Mouse (Mus musculus): Measurements from ENCODE around the gene Snn. TPM values are rescaled to one million over a fixed set of nuclear protein-coding genes. Genes with fewer than 3 reads are reported as not detected.

The Snn gene
- polyA plus RNA-seq, 1 experiment from 2014 or later: 59.5 TPM

DNA sequence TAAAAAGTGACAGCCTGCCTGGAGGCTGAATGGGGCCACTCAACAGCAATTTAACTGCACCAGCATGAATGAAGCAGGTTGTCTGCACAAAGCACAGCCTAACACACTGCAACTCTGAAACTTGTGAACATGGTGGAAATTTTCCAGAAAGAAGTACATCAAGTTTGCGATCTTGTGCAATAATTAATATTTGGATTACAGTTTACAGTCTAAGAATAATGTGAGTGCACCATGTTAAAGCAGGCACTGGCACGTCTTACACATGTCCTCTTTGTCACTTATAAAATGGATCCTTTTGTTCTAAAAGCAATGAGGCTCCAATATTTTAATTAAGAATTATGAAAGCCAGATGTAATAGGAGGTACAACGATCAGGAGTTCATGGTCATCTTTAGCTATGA is 36.6 kb downstream of the Snn start:
- 89% methylated on average over 3 of the region's 3 CpGs for WGBS
- Histone ChIP-seq H3K27ac (replicated peaks) (no peak overlapping the region), H3K4me1 (no peaks in the 10 kb centered on the region), H3K4me3 (no peak overlapping the region), H3K27me3 (replicated peaks; ENCODE audit: low read depth, poor library complexity, severe bottlenecking) (no peaks in the 10 kb centered on the region), H3K9me3 (no peaks in the 10 kb centered on the region), H3K36me3 (replicated peaks) (peaks cover 37% of the 10 kb centered on the region)
- no peak for DNase-seq (ENCODE audit: low spot score)

- Histone ChIP-seq H3K27ac (replicated peaks) (no peak overlapping the region), H3K4me3 (no peak overlapping the region), H3K36me3 (replicated peaks) (peaks cover 56% of the 10 kb centered on the region), H3K27me3 (replicated peaks; ENCODE audit: low read depth, poor library complexity, severe bottlenecking) (no peaks in the 10 kb centered on the region), H3K9me3 (no peaks in the 10 kb centered on the region), H3K4me1 (no peaks in the 10 kb centered on the region)
- 76% methylated on average over 1 of the region's 1 CpGs for WGBS
- no peak for DNase-seq (ENCODE audit: low spot score)
Observed at GRCm38 (mm10) chr16:11104905-11105304, 44.2 kb downstream of the Snn start.

DNA sequence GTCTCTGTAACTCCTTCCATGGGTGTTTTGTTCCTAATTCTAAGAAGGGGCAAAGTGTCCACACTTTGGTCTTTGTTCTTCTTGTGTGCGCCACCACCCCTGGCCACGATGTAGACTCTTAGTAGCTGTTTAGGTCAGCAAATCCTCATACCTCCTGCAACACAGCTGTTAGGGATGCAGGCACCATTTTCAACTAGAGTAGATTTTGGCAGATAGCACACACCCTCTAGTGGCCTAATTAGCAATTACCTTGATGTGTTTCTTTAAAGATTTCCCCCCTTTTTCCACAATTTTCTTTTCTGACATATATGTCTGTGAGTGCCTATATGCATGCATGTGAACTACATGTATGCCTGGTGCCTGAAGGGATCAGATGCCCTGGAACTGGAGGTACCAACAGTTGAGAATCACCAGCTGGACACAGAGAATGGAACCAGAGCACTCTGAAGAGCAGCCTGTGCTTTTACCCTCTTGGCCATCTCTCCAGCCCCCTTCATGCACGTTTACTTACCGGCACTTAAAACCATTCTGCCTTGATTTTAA is 48.5 kb downstream of the Snn start:
- 79% methylated on average over 4 of the region's 4 CpGs for WGBS
- Histone ChIP-seq H3K4me1 (no peaks in the 10 kb centered on the region), H3K9me3 (no peaks in the 10 kb centered on the region), H3K36me3 (replicated peaks) (peaks cover 47% of the 10 kb centered on the region), H3K27ac (replicated peaks) (no peak overlapping the region), H3K4me3 (no peak overlapping the region), H3K27me3 (replicated peaks; ENCODE audit: low read depth, poor library complexity, severe bottlenecking) (no peaks in the 10 kb centered on the region)
- DNase-seq (ENCODE audit: low spot score): no peak

DNA sequence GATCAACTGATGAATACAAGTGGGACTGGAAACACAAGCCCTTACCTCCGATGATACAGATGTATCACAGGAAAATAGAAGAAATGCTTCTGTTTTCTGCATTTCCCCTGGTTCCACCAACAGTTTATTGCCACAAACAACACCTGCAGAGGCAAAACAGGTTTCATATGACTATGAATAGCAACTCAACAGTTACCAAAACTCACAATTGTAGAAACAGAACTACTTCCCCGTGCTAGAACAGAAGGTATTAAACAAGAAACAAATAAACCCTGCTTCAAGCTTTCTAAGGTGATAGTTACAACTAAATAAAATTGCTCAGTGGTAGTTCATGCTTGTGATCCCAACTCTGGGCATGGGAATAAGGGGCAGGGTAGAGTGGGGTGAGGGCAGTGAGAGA is 61.9 kb downstream of the Snn start:
- no peak overlapping the region for H3K4me3 ChIP-seq
- H3K27ac ChIP-seq (replicated peaks): no peak overlapping the region
- no peaks in the 10 kb centered on the region for H3K27me3 ChIP-seq (replicated peaks; ENCODE audit: low read depth, poor library complexity, severe bottlenecking)
- 93% methylated on average over 2 of the region's 2 CpGs for WGBS
- no peaks in the 10 kb centered on the region for H3K4me1 ChIP-seq
- no peaks in the 10 kb centered on the region for H3K9me3 ChIP-seq
- no peak for DNase-seq (ENCODE audit: low spot score)
- H3K36me3 ChIP-seq (replicated peaks): peaks cover 86% of the 10 kb centered on the region

DNA sequence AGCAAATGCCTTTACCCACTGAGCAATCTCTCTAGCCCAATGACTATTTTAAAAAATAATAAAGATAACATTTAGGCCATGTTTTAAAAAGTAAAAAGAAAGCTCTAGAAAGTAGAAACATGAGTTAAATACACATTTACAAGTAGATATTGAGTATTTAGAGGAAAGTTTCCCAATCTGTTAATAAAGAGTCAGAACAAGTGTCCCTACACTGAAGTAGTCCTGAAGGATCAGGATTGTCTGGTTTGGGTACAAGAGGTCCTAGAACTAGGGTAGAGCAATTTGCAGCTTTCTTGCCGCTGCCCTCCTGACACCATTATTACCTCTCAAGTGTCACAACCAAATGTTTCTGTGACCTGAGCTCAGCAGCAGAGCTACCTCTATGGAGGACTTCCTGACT is 63.4 kb downstream of the Snn start:
- Histone ChIP-seq H3K4me1 (no peaks in the 10 kb centered on the region), H3K27ac (replicated peaks) (no peak overlapping the region), H3K4me3 (no peak overlapping the region), H3K9me3 (no peaks in the 10 kb centered on the region), H3K27me3 (replicated peaks; ENCODE audit: low read depth, poor library complexity, severe bottlenecking) (no peaks in the 10 kb centered on the region), H3K36me3 (replicated peaks) (peaks cover 86% of the 10 kb centered on the region)
- DNase-seq (ENCODE audit: low spot score): no peak
- WGBS: 91% methylated on average over 1 of the region's 1 CpGs

Other genes with a start within 250 kb of the Snn start
- not detected in 2 replicates for gene Gm11172, start 248.0 kb upstream of the Snn start, polyA plus RNA-seq (2016; fragmentation: Nextera tagmentation; extraction: Ambion mirVana)
- gene Rmi2, start 225.9 kb upstream of the Snn start, polyA plus RNA-seq (2016; fragmentation: Nextera tagmentation; extraction: Ambion mirVana): 4.6 and 4.8 TPM in 2 replicates
- gene Litaf, start 5.2 kb downstream of the Snn start, polyA plus RNA-seq (2016; fragmentation: Nextera tagmentation; extraction: Ambion mirVana): 97.3 and 115 TPM in 2 replicates
- gene Txndc11, start 73.7 kb downstream of the Snn start, polyA plus RNA-seq (2016; fragmentation: Nextera tagmentation; extraction: Ambion mirVana): 27.9 and 28.7 TPM in 2 replicates
- 83.7 and 88.5 TPM in 2 replicates for gene Zc3h7a, start 115.4 kb downstream of the Snn start, polyA plus RNA-seq (2016; fragmentation: Nextera tagmentation; extraction: Ambion mirVana)
- 290 and 300 TPM in 2 replicates for gene Rsl1d1, start 142.4 kb downstream of the Snn start, polyA plus RNA-seq (2016; fragmentation: Nextera tagmentation; extraction: Ambion mirVana)
- gene Gspt1, start 193.4 kb downstream of the Snn start, polyA plus RNA-seq (2016; fragmentation: Nextera tagmentation; extraction: Ambion mirVana): 93.2 and 98.2 TPM in 2 replicates